ENCODE assay signal across 7 mouse cellular contexts in the genomic region with DNA sequence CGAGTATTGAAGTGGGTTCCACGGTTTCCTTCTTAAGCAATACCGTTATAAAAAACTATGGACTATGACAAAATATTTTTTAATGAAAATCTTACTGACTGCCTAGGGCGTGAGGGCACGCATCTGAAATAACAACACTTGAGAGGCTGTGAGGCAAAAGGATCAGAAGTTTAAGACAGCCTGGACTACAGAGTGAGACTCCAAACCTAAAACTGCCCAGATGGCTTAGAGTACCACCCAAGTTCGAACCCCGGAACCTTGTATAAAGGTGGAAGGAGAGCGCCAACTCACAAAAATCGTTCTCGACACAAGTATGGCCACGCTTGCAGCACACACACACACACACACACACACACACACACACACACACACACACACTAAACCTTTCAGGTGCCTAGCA. TPM values are rescaled to one million over a fixed set of nuclear protein-coding genes. Genes with fewer than 3 reads are reported as not detected.
DNase-seq lines count a peak whose midpoint lies in the region; ATAC-seq and TF ChIP-seq lines count a peak whose summit lies in the region.

No protein-coding gene starts in this region.

- 37% methylated on average over 11 of the region's 11 CpGs for WGBS in lung, embryonic 14.5 days
- 38% methylated on average over 11 of the region's 11 CpGs for WGBS in limb, embryonic 10.5 days
- 40% methylated on average over 11 of the region's 11 CpGs for WGBS in neural tube, embryonic 15.5 days

- peak; percentile 47 for ATAC-seq in lung, embryonic 14.5 days (ENCODE audit: insufficient read depth)
- peak; percentile 11; the same call in 1 of the 2 replicates for ATAC-seq in neural tube, embryonic 15.5 days (ENCODE audit: low FRiP score)

- peak overlapping the region; percentile 35 for H3K9ac ChIP-seq in lung, embryonic 14.5 days
- peak overlapping the region; percentile 58 for H3K9ac ChIP-seq in neural tube, embryonic 15.5 days (replicated peaks)

- H3K4me3 ChIP-seq in lung, embryonic 14.5 days (ENCODE audit: low read depth, low read length) = peak overlapping the region; percentile 68
- peak overlapping the region; percentile 92 for H3K4me3 ChIP-seq in erythroblast, embryonic 14.5 days (replicated peaks)
- peak overlapping the region; percentile 90 for H3K4me3 ChIP-seq in limb, embryonic 10.5 days
- peak overlapping the region; percentile 80 for H3K4me3 ChIP-seq in neural tube, embryonic 15.5 days (replicated peaks)

- no peaks in the 10 kb centered on the region for H3K9me3 ChIP-seq in lung, embryonic 14.5 days (ENCODE audit: low read depth, low read length)
- no peaks in the 10 kb centered on the region for H3K9me3 ChIP-seq in erythroblast, embryonic 14.5 days (ENCODE audit: control insufficient read depth, low read length)
- H3K9me3 ChIP-seq in limb, embryonic 10.5 days (replicated peaks) = no peaks in the 10 kb centered on the region
- no peaks in the 10 kb centered on the region for H3K9me3 ChIP-seq in neural tube, embryonic 15.5 days (replicated peaks)

- no peaks in the 10 kb centered on the region for H3K27me3 ChIP-seq in lung, embryonic 14.5 days (ENCODE audit: insufficient read depth, low read length)
- H3K27me3 ChIP-seq in erythroblast, embryonic 14.5 days (ENCODE audit: control insufficient read depth) = no peaks in the 10 kb centered on the region
- H3K27me3 ChIP-seq in limb, embryonic 10.5 days (ENCODE audit: low read depth, poor library complexity, severe bottlenecking) = no peaks in the 10 kb centered on the region
- 0 out of 2 replicates have a peak, but pooled peaks cover 11% of the 10 kb centered on the region for H3K27me3 ChIP-seq in neural tube, embryonic 15.5 days (replicated peaks)

- peak overlapping the region; percentile 91 for H3K4me2 ChIP-seq in lung, embryonic 14.5 days
- H3K4me2 ChIP-seq in neural tube, embryonic 15.5 days = peak overlapping the region; percentile 93

- 0 out of 2 replicates have a peak, but pooled peaks cover 9% of the 10 kb centered on the region for H3K36me3 ChIP-seq in lung, embryonic 14.5 days (ENCODE audit: insufficient read depth)
- H3K36me3 ChIP-seq in erythroblast, embryonic 14.5 days (ENCODE audit: control insufficient read depth) = peaks cover 23% of the 10 kb centered on the region
- H3K36me3 ChIP-seq in limb, embryonic 10.5 days = peaks cover 13% of the 10 kb centered on the region; the same call in 1 of the 2 replicates
- H3K36me3 ChIP-seq in neural tube, embryonic 15.5 days = no peaks in the 10 kb centered on the region

- no peak for TF ChIP-seq CTCF in lung, embryonic 14.5 days (IDR thresholded peaks at IDR 0.05; ENCODE audit: low read depth)

- DNase-seq in lung, embryonic 14.5 days = no peak
- DNase-seq in lung, postnatal 4 days = no peak
- no peak for DNase-seq in limb, embryonic 10.5 days (ENCODE audit: low spot score)
- no peak for DNase-seq in right cerebral cortex, postnatal 14 days
- DNase-seq in thymus, adult 18-20 months = no peak

- H3K27ac ChIP-seq in lung, embryonic 14.5 days (ENCODE audit: low read depth) = no peak overlapping the region
- peak overlapping the region; percentile 88 for H3K27ac ChIP-seq in limb, embryonic 10.5 days
- peak overlapping the region; percentile 74 for H3K27ac ChIP-seq in neural tube, embryonic 15.5 days (replicated peaks)

- H3K4me1 ChIP-seq in lung, embryonic 14.5 days (ENCODE audit: insufficient read depth) = no peaks in the 10 kb centered on the region
- H3K4me1 ChIP-seq in erythroblast, embryonic 14.5 days (ENCODE audit: control insufficient read depth) = peaks cover 21% of the 10 kb centered on the region
- H3K4me1 ChIP-seq in limb, embryonic 10.5 days = peaks cover 19% of the 10 kb centered on the region
- peaks cover 24% of the 10 kb centered on the region for H3K4me1 ChIP-seq in neural tube, embryonic 15.5 days

RNA-seq across cellular contexts. Expression of gene Commd4, which starts 0.4 kb away (rescaled TPM):
- 78.5 and 79.2 TPM in 2 replicates for polyA plus RNA-seq in lung, embryonic 14.5 days (2014; fragmentation: Nextera tagmentation; extraction: Ambion mirVana)
- polyA plus RNA-seq in erythroblast, embryonic 14.5 days (2012) = 3.9 and 4.1 TPM in 2 replicates
- polyA plus RNA-seq in limb, embryonic 10.5 days (2016; fragmentation: Nextera tagmentation; extraction: Ambion mirVana) = 106 and 107 TPM in 2 replicates
- 155 and 178 TPM in 2 replicates for polyA plus RNA-seq in neural tube, embryonic 15.5 days (2015; fragmentation: Nextera tagmentation; extraction: Ambion mirVana)

RNA-seq across cellular contexts. Expression of gene Neil1, which starts 10.4 kb away (rescaled TPM):
- 5.9 and 7.1 TPM in 2 replicates for polyA plus RNA-seq in lung, embryonic 14.5 days (2014; fragmentation: Nextera tagmentation; extraction: Ambion mirVana)
- polyA plus RNA-seq in erythroblast, embryonic 14.5 days (2012) = 0.10 and 0.19 TPM in 2 replicates
- polyA plus RNA-seq in limb, embryonic 10.5 days (2016; fragmentation: Nextera tagmentation; extraction: Ambion mirVana) = 6.1 and 6.9 TPM in 2 replicates
- polyA plus RNA-seq in neural tube, embryonic 15.5 days (2015; fragmentation: Nextera tagmentation; extraction: Ambion mirVana) = 10.4 and 10.5 TPM in 2 replicates

RNA-seq across cellular contexts. Expression of gene Man2c1, which starts 28.0 kb away (rescaled TPM):
- 44.2 and 45.2 TPM in 2 replicates for polyA plus RNA-seq in lung, embryonic 14.5 days (2014; fragmentation: Nextera tagmentation; extraction: Ambion mirVana)
- polyA plus RNA-seq in erythroblast, embryonic 14.5 days (2012) = 4.7 and 5.2 TPM in 2 replicates
- 62.2 and 72.1 TPM in 2 replicates for polyA plus RNA-seq in limb, embryonic 10.5 days (2016; fragmentation: Nextera tagmentation; extraction: Ambion mirVana)
- 87.0 and 99.7 TPM in 2 replicates for polyA plus RNA-seq in neural tube, embryonic 15.5 days (2015; fragmentation: Nextera tagmentation; extraction: Ambion mirVana)

Comparison
In these comparisons a context has a peak if more than half of its experiments do, and no peak if none do; other contexts are left out.
1. RNA of gene Commd4, which starts 0.4 kb away (polyA plus RNA-seq): 155 to 178 TPM in neural tube, embryonic 15.5 days, 106 to 107 TPM in limb, embryonic 10.5 days and 78.5 to 79.2 TPM in lung, embryonic 14.5 days; 3.9 to 4.1 TPM in erythroblast, embryonic 14.5 days; every median in the first group is over 10 times any median in the second.
2. Peak in every context shown above with its lines, with median percentiles within 50 percentile points of each other: H3K4me3 ChIP-seq.